Mouse (Mus musculus) megakaryocyte, embryonic 14.5 days (primary cell): Measurements from ENCODE around the gene Mucl3.

Experiments used
- FLI1 ChIP-seq: IDR thresholded peaks from 2 replicates; pipeline ENCODE4 v1.6.1; 2012; ENCODE audit warnings: low read length, inconsistent platforms, mixed read lengths
- GATA1 ChIP-seq: IDR thresholded peaks from 3 replicates; pipeline ENCODE4 v1.6.1; 2012; ENCODE audit warnings: mixed read lengths, low read length, inconsistent platforms, borderline replicate concordance

DNA sequence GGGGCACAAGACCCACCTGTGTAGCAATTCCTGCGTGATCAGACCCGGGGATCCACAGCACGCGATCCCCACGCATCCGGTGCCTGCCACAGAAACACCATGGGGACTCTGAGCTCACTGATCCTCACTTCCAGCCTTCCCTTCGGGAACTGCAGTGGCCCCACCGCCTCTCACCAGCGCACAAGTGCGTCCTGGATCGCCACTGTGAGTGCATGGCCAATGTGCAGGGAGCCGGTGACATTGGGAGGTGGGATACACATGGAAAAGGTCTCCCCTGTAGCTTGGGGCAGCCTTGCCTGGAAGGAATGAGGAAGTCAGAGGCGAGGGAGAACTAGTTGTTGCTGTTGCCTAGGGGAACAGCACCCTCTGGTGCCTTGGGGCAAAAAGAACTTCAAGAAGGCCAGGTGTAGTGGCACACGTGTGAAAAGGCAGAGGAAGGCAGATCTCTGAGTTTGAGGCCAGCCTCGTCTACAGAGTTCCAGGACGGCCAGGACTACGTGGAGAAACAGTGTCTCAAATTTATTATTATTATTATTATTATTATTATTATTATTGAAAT, 22.5 kb upstream of the Mucl3 start:
- TF ChIP-seq FLI1, result no peak
- no peak for TF ChIP-seq GATA1
